Mouse (Mus musculus): ENCODE data around the gene Tmem159.

GRCm38 (mm10) chr7:120124844-120125243 lies 22.7 kb downstream of the Tmem159 start:
- TF ChIP-seq CTCF (IDR thresholded peaks at IDR 0.05; ENCODE audit: borderline replicate concordance, control insufficient read depth, extremely low read depth, insufficient read depth, low read length, poor library complexity), result no peak
- TF ChIP-seq POLR2A (IDR thresholded peaks at IDR 0.05; ENCODE audit: control insufficient read depth, extremely low read depth, insufficient read depth, low read length, poor library complexity), result no peak
